Mouse (Mus musculus) MEL (cell line): Measurements from ENCODE around the gene Sgf29. TPM values are rescaled to one million over a fixed set of nuclear protein-coding genes. Genes with fewer than 3 reads are reported as not detected.

ENCODE experiments used
- DNase-seq: peaks from one replicate; pipeline ENCODE4 v3.0.0; 2011; ENCODE audit warnings: low read depth, low spot score
- H3K27ac ChIP-seq: 2 replicates; pipeline ENCODE4 v1.5.1; 2012; ENCODE audit warnings: low read depth, mild to moderate bottlenecking, control low read depth, low read length, moderate library complexity; ENCODE audit not compliant: control insufficient read depth
- H3K27me3 ChIP-seq, 2 experiments: fragments of 150-350 bp in 1 of 2; sonication (generic) in 1 of 2; 2 replicates each; pipeline ENCODE4 v1.6.1; 2012; ENCODE audit warnings: low read length in 2 of 2, mild to moderate bottlenecking in 2 of 2, improper control_type of control experiment in 1 of 2, moderate library complexity in 1 of 2; ENCODE audit not compliant: insufficient read depth in 2 of 2, control insufficient read depth in 1 of 2
- H3K36me3 ChIP-seq, 2 experiments: 2 replicates each; pipeline ENCODE4 v1.6.1; 2012 to 2014; ENCODE audit warnings: low read length in 2 of 2, improper control_type of control experiment in 1 of 2, inconsistent platforms in 1 of 2, mild to moderate bottlenecking in 1 of 2; ENCODE audit not compliant: insufficient read depth in 2 of 2, control insufficient read depth in 1 of 2
- H3K4me1 ChIP-seq, 2 experiments: fragments of 150-350 bp in 1 of 2; sonication (generic) in 1 of 2; 2 replicates each; pipeline ENCODE4 v1.6.1; 2012; ENCODE audit warnings: low read length in 2 of 2, improper control_type of control experiment in 1 of 2, mild to moderate bottlenecking in 1 of 2; ENCODE audit not compliant: insufficient read depth in 2 of 2, control insufficient read depth in 1 of 2
- H3K4me3 ChIP-seq, 2 experiments: fragments of 150-350 bp in 1 of 2; sonication (generic) in 1 of 2; 2 replicates each; pipeline ENCODE4 v1.5.1; 2012; ENCODE audit warnings: low read depth in 2 of 2, low read length in 2 of 2, mild to moderate bottlenecking in 2 of 2, moderate library complexity in 2 of 2, control low read depth in 1 of 2, improper control_type of control experiment in 1 of 2; ENCODE audit not compliant: control insufficient read depth in 1 of 2, insufficient read depth in 1 of 2
- H3K79me2 ChIP-seq: 2 replicates; pipeline ENCODE4 v1.6.1; 2012; ENCODE audit warnings: mild to moderate bottlenecking, low read length, moderate library complexity; ENCODE audit not compliant: control insufficient read depth, poor library complexity, insufficient read depth
- H3K9ac ChIP-seq: 2 replicates; pipeline ENCODE4 v1.6.1; 2012; ENCODE audit warnings: low read depth, mild to moderate bottlenecking, control low read depth, low read length, moderate library complexity; ENCODE audit not compliant: control insufficient read depth, poor library complexity, severe bottlenecking
- H3K9me3 ChIP-seq: fragments of 150-350 bp; sonication (generic); replicated peaks from 2 replicates; pipeline ENCODE4 v1.6.1; 2012; ENCODE audit warnings: mild to moderate bottlenecking, low read length, improper control_type of control experiment, moderate library complexity; ENCODE audit not compliant: insufficient read depth
- CHD1 ChIP-seq: IDR thresholded peaks from 2 replicates; pipeline ENCODE4 v1.6.1; 2012; ENCODE audit warnings: low read depth, mild to moderate bottlenecking, inconsistent platforms, low read length, improper control_type of control experiment
- CTCF ChIP-seq, 3 experiments: IDR thresholded peaks in 2 of 3; conservative IDR thresholded peaks in 1 of 3; 2 replicates each; pipeline ENCODE4 v1.5.1; 2011 to 2012; ENCODE audit warnings: low read length in 3 of 3, low read depth in 2 of 3, mild to moderate bottlenecking in 2 of 3, improper control_type of control experiment in 1 of 3, inconsistent platforms in 1 of 3, mixed read lengths in 1 of 3, moderate library complexity in 1 of 3; ENCODE audit not compliant: control insufficient read depth in 1 of 3, insufficient read depth in 1 of 3, poor library complexity in 1 of 3, severe bottlenecking in 1 of 3
- EP300 ChIP-seq, 2 experiments: IDR thresholded peaks; 2 replicates each; pipeline ENCODE4 v1.6.1; 2011; ENCODE audit warnings: improper control_type of control experiment in 2 of 2, low read length in 2 of 2, low read depth in 1 of 2, mild to moderate bottlenecking in 1 of 2
- GABPA ChIP-seq: IDR thresholded peaks from 2 replicates; pipeline ENCODE4 v1.6.1; 2012; ENCODE audit warnings: low read depth, mild to moderate bottlenecking, inconsistent platforms, low read length, improper control_type of control experiment, moderate library complexity
- GATA1 ChIP-seq: IDR thresholded peaks from 2 replicates; pipeline ENCODE4 v1.6.1; 2011; ENCODE audit warnings: low read depth, low read length, improper control_type of control experiment
- JUND ChIP-seq: IDR thresholded peaks from 2 replicates; pipeline ENCODE4 v1.6.1; 2011; ENCODE audit warnings: low read depth, mild to moderate bottlenecking, improper control_type of control experiment, low read length
- MAFK ChIP-seq: IDR thresholded peaks from 2 replicates; pipeline ENCODE4 v1.6.1; 2011; ENCODE audit warnings: low read depth, mild to moderate bottlenecking, low read length, improper control_type of control experiment, borderline replicate concordance
- MAX ChIP-seq: IDR thresholded peaks from 2 replicates; pipeline ENCODE4 v1.6.1; 2011; ENCODE audit warnings: low read length, improper control_type of control experiment
- MYB ChIP-seq: IDR thresholded peaks from 2 replicates; pipeline ENCODE4 v1.6.1; 2011; ENCODE audit warnings: mild to moderate bottlenecking, low read depth, low read length, improper control_type of control experiment
- MYC ChIP-seq: IDR thresholded peaks from 2 replicates; pipeline ENCODE4 v1.6.1; 2011; ENCODE audit warnings: low read depth, mild to moderate bottlenecking, low read length, improper control_type of control experiment, moderate library complexity
- RAD21 ChIP-seq: IDR thresholded peaks from 2 replicates; pipeline ENCODE4 v1.6.1; 2011; ENCODE audit warnings: mild to moderate bottlenecking, low read depth, low read length, improper control_type of control experiment
- RCOR1 ChIP-seq: IDR thresholded peaks from 2 replicates; pipeline ENCODE4 v1.6.1; 2012; ENCODE audit warnings: low read depth, mild to moderate bottlenecking, inconsistent platforms, low read length, improper control_type of control experiment
- SMC3 ChIP-seq: IDR thresholded peaks from 2 replicates; pipeline ENCODE4 v1.6.1; 2011; ENCODE audit warnings: low read depth, low read length, improper control_type of control experiment
- TBP ChIP-seq: IDR thresholded peaks from 2 replicates; pipeline ENCODE4 v1.8.0; 2011; ENCODE audit warnings: low read depth, low read length, improper control_type of control experiment
- TCF12 ChIP-seq: IDR thresholded peaks from 2 replicates; pipeline ENCODE4 v1.6.1; 2014; ENCODE audit warnings: low read depth, mild to moderate bottlenecking, inconsistent platforms, low read length, improper control_type of control experiment, moderate library complexity
- USF2 ChIP-seq, 2 experiments: IDR thresholded peaks; 2 replicates each; pipeline ENCODE4 v1.6.1; 2011 to 2012; ENCODE audit warnings: improper control_type of control experiment in 2 of 2, low read length in 2 of 2, borderline replicate concordance in 1 of 2, inconsistent platforms in 1 of 2, low read depth in 1 of 2, mild to moderate bottlenecking in 1 of 2; ENCODE audit not compliant: insufficient read depth in 1 of 2
- ZC3H11A ChIP-seq: IDR thresholded peaks from 2 replicates; pipeline ENCODE4 v1.6.1; 2012; ENCODE audit warnings: low read depth, mild to moderate bottlenecking, inconsistent platforms, low read length, improper control_type of control experiment
- ZKSCAN1 ChIP-seq: IDR thresholded peaks from 2 replicates; pipeline ENCODE4 v1.6.1; 2012; ENCODE audit warnings: low read depth, mild to moderate bottlenecking, inconsistent platforms, low read length, improper control_type of control experiment, moderate library complexity
- ZMIZ1 ChIP-seq: IDR thresholded peaks from 2 replicates; pipeline ENCODE4 v1.6.1; 2012; ENCODE audit warnings: low read depth, mild to moderate bottlenecking, inconsistent platforms, low read length, improper control_type of control experiment, moderate library complexity
- polyA plus RNA-seq, 2 experiments: library from polyadenylated mRNA; stranded (reverse) in 1 of 2; unstranded in 1 of 2; fragments of >175 nt in 1 of 2; fragments of >200 nt in 1 of 2; gene quantifications; 2 replicates each; pipeline versions ENCODE4 v1.2.1 to v1.2.4; 2012; ENCODE audit warnings: low replicate concordance in 2 of 2, low read depth in 1 of 2; ENCODE audit not compliant: insufficient read length in 2 of 2, insufficient read depth in 1 of 2, missing spikeins in 1 of 2
- total RNA-seq: library from RNA; depleted of rRNA; stranded (reverse); fragments of 300-350 nt; gene quantifications from 2 replicates; pipeline ENCODE4 v1.2.3, GENCODE M21; 2012

The Sgf29 gene
- total and polyA plus RNA-seq, 3 experiments = 81.7 to 117 TPM; not detected in 1

DNA sequence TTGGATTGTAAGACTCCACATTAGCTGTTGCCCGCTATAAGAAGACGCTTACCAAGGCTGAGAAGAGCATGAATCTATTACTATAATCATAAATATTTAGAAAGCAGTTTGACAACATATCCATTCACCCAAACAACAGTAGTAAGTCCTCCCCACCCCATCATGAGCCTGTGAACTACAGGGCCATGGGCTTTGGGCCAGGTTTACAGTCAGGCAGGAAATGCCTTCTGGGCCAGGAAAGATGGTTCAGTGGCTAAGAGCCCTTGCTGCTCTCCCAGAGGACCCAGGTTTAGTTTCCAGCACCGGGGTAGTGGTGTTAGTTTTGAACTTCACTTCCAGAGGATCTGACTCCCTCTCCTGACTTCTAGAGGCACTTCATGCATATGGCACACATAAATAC, 68.5 kb downstream of the Sgf29 start:
- TF ChIP-seq ZC3H11A (no peak), RCOR1 (no peak), TCF12 (no peak), GABPA (no peak), ZKSCAN1 (no peak), MYB (no peak), GATA1 (no peak), USF2 (IDR thresholded peaks at IDR 0.05; ENCODE audit: borderline replicate concordance in 1 of 2, insufficient read depth in 1 of 2, low read depth in 1 of 2, low read length in 2 of 2) (no peak)
- H3K9ac ChIP-seq = no peak overlapping the region
- H3K4me3 ChIP-seq = no peak overlapping the region
- H3K27me3 ChIP-seq = peaks cover 3 to 7% of the 10 kb centered on the region in 2 experiments
- H3K36me3 ChIP-seq = no peaks in the 10 kb centered on the region
- no peaks in the 10 kb centered on the region for H3K9me3 ChIP-seq
- no peak overlapping the region for H3K27ac ChIP-seq
- H3K79me2 ChIP-seq = no peaks in the 10 kb centered on the region
- no peak for DNase-seq
- H3K4me1 ChIP-seq = no peaks in the 10 kb centered on the region

DNA sequence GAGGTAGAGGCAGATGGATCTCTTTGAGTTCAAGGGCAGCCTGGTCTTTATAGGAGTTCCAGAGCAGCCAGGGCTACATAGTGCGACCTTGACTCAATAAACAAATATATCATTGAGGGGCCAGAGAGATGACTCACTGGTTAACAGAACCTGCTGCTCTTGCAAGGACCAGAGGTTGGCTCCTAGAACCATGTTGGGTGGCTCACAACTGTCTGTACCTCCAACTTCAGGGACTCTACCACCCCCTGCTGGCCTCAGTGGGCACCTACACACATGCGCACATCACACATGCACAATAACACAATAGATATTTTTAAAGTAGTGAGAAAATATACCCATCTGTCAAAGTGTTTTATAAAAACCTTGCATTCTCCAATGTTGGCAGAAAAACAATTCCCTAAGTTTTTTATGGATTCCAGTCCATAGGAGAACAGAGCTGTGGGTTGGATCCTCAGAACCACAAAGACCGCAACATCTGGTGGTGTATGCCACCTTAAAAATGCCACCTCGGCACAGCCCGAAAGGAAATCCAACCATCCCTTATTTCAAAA, 69.8 kb downstream of the Sgf29 start:
- Histone ChIP-seq H3K27ac (no peak overlapping the region), H3K79me2 (no peaks in the 10 kb centered on the region), H3K36me3 (no peaks in the 10 kb centered on the region), H3K9ac (no peak overlapping the region), H3K4me3 (no peak overlapping the region), H3K4me1 (no peaks in the 10 kb centered on the region), H3K27me3 (peaks cover 3 to 6% of the 10 kb centered on the region in 2 experiments), H3K9me3 (no peaks in the 10 kb centered on the region)
- TF ChIP-seq ZC3H11A (0 out of 2 replicates have a peak, but pooled peaks have one; percentile 24), EP300 (IDR thresholded peaks at IDR 0.05; ENCODE audit: low read depth in 1 of 2, low read length in 2 of 2) (no peak), CTCF (IDR thresholded peaks at IDR 0.05 in 2 of 3, conservative IDR thresholded peaks at IDR 0.05 in 1 of 3; ENCODE audit: control insufficient read depth in 1 of 3, insufficient read depth in 1 of 3, low read depth in 2 of 3, low read length in 3 of 3, poor library complexity in 1 of 3, severe bottlenecking in 1 of 3) (peak; percentile 48 to 52 (median 51); a peak in 5 of 6 replicates), JUND (no peak), SMC3 (peak; percentile 23; the same call in 1 of the 2 replicates), ZKSCAN1 (no peak), MAFK (no peak), RAD21 (peak; percentile 43)
- peak; percentile 55 for DNase-seq

DNA sequence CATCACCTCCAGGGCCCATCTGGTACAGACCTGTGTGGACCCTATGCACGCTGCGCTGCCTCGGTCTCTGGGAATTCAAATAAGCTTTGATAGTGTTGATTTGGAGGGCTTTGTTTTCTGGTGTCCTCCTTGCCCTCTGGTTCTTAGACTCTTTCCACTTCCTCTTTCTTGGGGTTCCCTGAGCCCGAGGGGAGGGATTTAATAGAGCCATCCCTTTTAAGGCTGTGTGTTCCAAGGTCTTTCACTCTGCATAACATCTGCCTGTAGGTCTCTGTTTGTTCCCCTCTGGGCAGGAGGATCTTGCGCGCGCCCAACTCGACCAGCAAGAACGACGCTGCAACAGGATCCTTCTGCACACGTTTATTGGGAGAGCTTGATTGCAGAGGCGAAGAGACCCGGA, 72.5 kb downstream of the Sgf29 start:
- H3K4me1 ChIP-seq = no peaks in the 10 kb centered on the region
- no peak overlapping the region for H3K9ac ChIP-seq
- peaks cover 0 to 3% of the 10 kb centered on the region in 2 experiments; a peak in 2 of 4 replicates for H3K27me3 ChIP-seq
- TF ChIP-seq CHD1 (no peak), MAX (no peak), TCF12 (no peak), MYC (no peak), ZMIZ1 (no peak), TBP (0 out of 2 replicates have a peak, but pooled peaks have one; percentile 43)
- TF ChIP-seq, all 39 proteins: peak for 1
- Histone ChIP-seq H3K36me3 (no peaks in the 10 kb centered on the region), H3K27ac (no peak overlapping the region), H3K4me3 (no peak overlapping the region), H3K9me3 (no peaks in the 10 kb centered on the region), H3K79me2 (no peaks in the 10 kb centered on the region)
- peak; percentile 52 for DNase-seq
